Mouse (Mus musculus): ENCODE measurements around the gene Mau2. TPM values are rescaled to one million over a fixed set of nuclear protein-coding genes. Genes with fewer than 3 reads are reported as not detected.
"Not testable (repeated sequence)": the region's sequence is repeated elsewhere in the genome, so short reads cannot be mapped to it uniquely, and the experiment has no call there.

Gene Mau2
- 10 to 100 TPM; 39.5 to 40.8 TPM for total RNA-seq (2021)

DNA sequence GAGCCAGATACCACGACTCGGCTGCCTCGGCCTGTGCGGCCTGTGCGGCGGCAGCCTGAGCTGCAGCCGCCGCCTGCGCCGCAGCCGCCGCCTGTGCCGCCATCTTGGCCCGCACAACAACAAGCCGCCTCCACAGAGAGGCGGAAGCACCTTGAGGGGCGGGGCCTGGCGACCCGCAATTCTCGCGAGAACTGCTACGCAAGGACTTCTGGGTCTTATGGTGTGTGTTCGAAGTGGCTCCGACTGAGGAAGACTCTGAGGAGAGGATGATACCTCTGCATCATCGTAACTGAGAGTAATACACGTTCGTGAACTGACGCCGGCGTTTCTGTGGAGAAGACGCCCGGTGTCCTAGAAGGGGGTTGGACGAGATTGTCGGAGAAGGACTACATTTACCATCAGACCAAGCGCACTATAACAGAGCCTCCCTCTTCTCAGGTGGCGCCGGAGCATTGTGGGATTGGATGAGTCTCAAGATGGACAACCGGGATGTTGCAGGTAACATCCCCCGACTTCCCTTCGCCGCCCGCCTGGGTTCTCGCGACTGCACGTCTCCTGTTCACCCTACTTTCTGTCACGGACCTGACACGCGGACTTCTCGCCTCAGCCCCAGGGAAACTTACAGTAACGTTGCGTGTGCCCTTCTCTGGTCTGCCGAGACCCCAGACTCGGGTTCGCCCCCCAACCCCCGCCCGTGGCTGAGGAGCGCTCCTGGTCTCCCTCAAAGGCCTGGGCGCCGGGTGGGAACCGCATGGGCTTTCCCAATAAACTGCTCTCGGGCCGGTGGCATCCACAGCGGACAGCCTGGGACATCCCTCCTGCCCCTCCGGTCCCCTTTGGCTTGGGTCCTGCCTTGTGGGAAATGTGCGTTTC, at the start of gene Mau2, which contains the start of gene Sugp1:
Gene Mau2, minus strand, starts transcription at position 152 of the 873 bp plus-strand sequence.
Gene Sugp1, plus strand, starts transcription at position 231 of the 873 bp plus-strand sequence.
- peak; percentile 97 for DNase-seq

DNA sequence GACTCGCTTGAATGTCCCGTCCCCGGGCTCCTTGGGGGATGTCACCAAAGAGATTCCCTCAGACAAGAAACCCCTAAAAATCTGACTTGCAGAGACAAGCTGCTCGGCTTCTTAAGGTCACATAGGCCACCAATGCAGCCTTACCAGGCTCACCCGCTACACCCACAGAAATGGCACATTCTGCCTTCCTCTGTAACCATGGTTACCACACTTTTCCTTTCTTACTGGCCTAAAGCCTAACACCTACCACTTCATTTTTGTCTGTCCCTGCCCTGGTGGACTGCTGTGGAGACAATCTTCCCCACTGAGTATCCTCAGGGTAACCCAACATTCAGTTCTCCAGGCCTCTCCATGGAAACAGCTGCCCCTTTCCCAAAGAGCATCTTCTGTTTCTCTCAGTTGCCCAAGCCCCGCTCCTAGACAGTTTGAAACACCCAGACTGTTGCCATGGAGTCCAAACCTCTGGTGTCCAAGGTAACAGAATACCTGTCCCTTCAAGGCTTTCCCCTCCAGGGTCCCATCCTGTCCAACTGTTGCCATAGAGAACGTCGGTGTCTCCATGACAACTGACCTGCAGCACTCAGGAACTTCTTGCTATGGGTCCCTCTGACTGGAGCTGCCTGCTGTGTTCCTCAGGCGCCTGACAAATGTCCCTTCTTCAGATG, 46.9 kb upstream of the Mau2 start:
- DNase-seq, result no peak

DNA sequence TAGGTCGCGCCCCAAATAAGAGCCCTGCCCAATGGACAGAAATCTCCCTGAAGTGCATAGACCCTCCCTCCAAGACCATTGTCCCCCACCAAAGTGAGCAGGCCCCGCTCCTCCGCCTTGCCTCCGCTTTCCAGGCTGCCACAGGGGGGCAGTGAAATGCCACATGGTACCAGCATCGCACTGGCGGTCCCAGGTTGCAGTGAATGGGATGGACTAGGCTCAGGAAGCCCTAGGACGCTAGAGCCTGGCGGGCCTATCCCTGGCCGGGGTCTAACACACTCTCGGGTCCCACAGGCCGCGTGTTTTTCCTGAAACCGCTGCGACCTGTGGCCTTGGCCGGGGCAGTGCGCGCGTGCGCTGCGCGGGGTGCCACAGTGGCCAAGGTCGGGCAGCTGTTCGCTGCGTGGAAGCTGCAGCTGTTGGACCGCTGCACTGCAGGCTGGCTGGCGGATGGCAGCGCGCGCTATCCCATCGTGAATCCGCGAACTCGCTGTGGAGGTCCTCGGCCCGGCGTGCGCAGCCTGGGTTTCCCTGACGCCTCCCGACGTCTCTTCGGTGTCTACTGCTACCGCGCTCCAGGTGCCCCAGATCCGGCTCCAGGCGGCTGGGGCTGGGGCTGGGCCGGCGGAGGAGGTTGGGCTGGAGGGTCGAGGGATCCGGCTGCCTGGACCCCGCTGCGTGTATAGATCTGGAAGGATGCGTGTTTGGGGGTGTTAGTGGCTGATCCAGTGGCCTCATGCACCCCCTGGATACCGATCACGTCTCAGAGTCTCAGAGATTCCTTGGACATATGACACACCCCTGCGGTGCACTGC, 45.5 kb upstream of the Mau2 start:
- DNase-seq, result peak; percentile 61

DNA sequence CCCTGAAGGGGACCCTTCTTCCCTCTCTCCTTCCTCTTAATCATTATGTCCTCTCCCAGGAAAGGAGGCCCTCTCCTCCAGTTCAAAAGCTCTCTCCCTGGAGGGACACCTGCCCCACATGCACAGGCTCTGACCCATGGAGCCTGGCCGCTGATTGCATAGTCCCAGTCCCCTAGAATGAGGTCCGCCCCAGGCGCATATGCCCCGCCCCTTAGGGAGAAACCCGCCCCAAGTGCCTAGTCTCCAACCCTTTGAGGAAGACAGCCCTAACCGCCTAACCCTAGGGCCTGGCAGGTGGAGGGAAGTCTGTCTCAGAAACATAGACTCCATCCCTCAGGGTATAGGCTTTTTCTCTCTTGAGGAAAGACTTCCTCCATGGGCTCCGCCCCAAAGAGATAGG, 44.7 kb upstream of the Mau2 start:
- DNase-seq, result no peak

GRCm38 (mm10) chr8:70086151-70086550, 43.6 kb upstream of the Mau2 start:
- DNase-seq, result no peak

DNA sequence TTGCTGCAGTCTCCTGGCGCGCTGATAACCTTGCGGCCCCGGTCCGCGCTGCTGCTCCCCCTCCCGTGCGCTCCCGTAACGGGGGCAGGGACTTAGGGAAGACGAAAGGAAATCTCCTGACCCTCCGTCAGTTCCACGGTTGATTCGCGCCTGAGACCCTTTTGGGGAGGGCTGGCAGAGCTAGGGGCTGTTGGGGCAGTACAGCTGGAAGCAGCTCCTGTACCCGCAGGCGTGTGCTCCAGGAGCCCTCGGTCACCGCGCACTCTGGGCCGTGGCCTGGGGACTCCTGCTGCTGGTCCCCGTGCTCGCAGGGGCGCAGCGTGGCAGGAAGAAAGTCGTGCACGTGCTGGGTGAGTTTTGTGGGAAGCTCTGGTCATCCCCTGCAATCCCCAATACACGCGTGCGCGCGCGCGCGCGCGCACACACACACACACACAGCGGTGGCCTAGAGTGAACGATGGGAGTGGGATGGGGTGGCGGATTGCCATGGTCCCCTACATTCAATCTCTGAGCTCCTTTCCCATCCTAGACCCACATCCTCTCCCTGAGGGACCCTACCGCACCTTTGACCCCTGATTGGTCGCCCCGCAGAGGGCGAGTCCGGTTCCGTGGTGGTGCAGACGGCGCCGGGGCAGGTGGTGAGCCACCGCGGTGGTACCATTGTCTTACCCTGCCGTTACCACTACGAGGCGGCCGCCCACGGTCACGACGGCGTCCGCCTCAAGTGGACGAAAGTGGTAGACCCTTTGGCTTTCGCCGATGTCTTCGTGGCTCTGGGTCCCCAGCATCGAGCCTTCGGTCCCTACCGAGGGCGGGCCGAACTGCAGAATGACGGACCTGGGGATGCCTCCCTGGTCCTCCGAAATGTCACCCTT, 41.9 kb upstream of the Mau2 start:
- no peak for DNase-seq

DNA sequence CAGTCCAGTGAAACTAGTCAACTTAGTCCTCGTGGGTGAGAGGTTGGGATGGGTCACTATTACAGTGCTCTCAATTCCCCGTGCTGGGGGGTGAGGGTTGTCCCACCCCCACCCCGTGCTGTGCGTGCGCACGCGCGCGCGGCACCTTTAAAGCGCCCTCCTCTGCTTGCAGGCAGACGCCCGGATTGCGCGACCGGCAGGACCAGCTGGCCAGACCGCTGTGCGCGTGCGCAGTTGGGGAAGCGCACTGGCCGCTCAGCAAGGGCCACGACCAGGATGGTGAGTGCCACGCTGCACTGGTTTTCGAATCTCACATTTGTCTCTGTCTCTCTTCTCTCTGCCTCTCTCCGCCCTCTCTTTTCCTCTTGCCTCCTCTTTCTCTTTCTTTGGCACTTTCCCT, 40.8 kb upstream of the Mau2 start, which contains the start of gene Hapln4:
Gene Hapln4, plus strand, starts transcription at position 173 of the 400 bp plus-strand sequence.
- DNase-seq, result peak; percentile 46

DNA sequence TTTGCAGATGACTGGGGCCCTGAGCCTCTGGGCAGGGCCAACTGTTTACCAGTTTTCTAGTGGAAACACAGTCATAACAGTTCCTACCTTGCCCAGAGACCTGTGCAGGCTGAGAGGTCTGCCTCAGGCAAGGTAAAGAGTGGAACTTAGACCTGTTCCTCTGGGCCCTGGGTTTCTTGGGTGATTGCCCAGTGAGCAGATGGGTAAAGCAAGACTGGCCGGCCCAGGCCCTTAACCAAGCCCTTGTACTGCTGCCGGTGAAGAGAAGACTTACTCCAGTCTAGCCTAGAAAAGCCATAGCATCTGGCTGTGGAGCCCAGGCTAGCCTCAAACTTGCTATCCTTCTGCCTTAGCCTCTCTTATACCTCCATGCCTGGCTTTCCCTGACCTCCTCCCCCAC, 39.4 kb upstream of the Mau2 start:
- no peak for DNase-seq

DNA sequence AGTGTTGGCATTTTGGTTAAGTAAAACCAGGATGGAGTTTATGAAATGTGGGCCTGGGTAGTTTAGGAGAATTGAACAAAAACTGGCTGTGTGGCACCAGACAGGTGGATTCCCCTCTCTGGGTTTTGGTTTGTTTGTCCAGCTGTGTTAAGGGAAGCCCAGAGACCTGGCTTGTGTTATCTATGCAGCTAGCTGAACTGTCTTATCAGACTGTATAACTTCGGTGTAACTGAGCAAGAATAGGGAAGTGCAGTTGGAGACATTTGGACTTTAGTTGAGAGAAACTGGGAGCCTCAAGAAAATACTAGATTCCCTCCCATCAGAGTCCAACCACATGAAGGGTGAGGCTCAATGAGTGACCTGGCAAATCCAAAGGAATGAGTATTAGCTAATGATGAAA, 31.1 kb upstream of the Mau2 start:
- DNase-seq, result no peak

DNA sequence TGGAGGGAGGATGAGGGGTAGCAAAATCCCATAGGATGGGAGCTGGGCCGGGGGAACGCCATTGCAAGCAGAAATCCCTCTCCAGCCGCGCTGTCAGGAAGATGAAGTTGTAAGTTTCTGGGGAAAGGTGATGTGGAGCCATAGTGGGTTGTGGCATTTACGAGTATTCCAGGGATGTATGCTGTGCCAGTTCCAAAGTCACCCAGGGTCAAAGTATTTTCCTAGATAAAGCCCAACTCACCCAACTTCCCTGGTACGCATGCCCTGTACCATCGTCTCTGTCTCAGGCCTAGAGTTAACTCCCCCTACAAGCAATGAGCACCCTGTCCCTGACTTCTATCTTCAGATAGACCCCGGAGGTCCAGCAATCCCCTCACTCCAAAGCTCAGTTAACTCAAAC, 30.6 kb upstream of the Mau2 start:
- no peak for DNase-seq

DNA sequence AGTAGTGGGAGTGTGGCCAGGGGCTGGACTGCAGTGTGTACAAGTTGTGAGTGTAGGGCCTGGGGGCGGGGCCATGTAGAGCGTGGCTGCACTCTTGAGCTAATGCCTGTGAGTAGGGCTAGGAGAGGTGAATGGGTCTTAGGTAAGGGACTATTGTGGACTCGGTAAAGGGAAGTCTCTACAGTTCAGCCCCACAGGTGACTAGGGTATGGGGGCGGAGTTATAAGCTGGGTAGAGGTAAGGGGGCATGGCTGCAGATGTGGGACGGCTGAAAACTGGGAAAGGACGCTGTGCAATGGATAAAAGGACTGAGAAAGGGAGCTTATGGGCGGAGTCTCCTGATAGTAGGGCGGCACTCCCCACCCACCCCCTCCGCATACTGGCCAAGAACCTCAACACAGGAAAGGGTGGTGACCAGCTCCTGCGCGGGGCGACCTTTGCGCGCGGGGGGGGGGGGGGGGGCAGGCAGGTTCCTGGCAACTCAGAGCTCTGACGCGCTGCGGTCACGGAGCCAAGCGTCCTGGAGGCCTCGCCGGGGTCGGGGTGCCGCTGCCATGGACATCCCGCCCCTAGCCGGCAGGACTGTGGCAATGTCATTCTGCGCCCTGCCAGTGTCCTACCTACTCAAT, 30.0 kb upstream of the Mau2 start, which contains the start of gene Tm6sf2:
Gene Tm6sf2, plus strand, starts transcription at position 484 of the 629 bp plus-strand sequence.
- DNase-seq, result peak; percentile 65

DNA sequence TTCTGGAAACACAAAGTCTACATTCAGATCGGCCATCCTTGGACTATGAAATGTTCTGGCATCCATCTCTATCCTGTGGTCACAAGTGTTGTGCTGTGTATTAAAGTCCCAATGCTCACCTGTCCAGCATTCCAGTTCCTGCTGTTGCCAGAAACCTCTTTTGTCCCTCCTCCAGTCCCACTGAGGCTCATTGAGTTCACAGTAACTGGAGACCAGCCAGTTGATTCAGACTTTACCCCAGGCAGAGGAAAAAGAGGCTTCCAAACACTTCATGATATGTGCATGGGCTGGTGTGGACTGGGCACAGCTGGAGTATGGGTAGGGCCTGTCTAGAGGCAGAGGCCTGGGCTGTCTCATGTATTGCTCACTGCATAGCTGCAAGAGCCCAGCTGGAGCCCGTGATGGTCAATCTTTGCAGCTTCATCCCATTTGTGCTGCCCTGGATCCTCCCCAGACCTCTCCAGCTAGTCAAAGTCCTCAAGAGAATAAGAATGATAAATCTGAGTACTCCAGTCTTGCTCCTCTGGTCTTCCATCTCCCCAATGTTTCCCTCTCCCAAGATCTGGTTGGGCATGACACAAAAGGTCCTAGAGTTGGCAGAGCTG, 29.4 kb upstream of the Mau2 start:
- DNase-seq, result no peak

- DNase-seq, result no peak
These were observed 15.2 kb upstream of the Mau2 start for GRCm38 (mm10) chr8:70057721-70058120.

- DNase-seq, result not testable (repeated sequence)
These were observed 7.9 kb upstream of the Mau2 start for GRCm38 (mm10) chr8:70050434-70050833.

DNA sequence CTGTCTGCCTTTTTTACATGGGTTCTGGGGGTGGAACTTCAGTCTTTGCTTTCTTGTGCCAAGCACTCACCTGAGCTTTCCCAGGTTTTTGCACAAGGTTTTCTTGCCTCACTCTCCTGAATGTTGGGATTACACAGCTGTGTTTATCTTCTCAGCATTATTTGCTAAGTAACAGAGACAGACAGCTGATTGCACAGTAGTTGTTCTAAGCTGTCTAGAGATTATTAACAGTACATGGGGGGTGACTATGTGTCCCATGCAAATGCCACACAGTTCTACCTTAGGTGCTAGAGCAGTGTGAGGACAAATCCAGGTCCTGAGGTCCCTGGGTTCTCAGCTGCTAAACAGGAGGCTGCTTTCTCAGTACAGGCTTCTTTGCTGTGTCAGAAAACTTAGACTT, 7.1 kb upstream of the Mau2 start:
- DNase-seq, result no peak

GRCm38 (mm10) chr8:70043996-70044395, 1.5 kb upstream of the Mau2 start:
- no peak for DNase-seq

GRCm38 (mm10) chr8:70041885-70042546, 518 bp downstream of the Mau2 start:
- DNase-seq, result peak; percentile 40

GRCm38 (mm10) chr8:70037994-70038393, 4.5 kb downstream of the Mau2 start:
- no peak for DNase-seq

GRCm38 (mm10) chr8:70030255-70030654, 12.3 kb downstream of the Mau2 start:
- DNase-seq, result no peak

GRCm38 (mm10) chr8:70026151-70026550, 16.4 kb downstream of the Mau2 start:
- DNase-seq, result no peak

Data from heart, postnatal 4 days (tissue).